Mouse (Mus musculus) brain, embryonic 14.5 days (tissue): ENCODE results near the gene Dmrt1. TPM values are rescaled to one million over a fixed set of nuclear protein-coding genes. Genes with fewer than 3 reads are reported as not detected.

Experiments used
- DNase-seq: peaks from one replicate; pipeline ENCODE4 v3.0.0-alpha.2; 2011; ENCODE audit warnings: low read depth
- CTCF ChIP-seq: fragments of 200-500 bp; IDR thresholded peaks from 2 replicates; pipeline ENCODE4 v1.5.1; 2012; ENCODE audit warnings: inconsistent platforms, mild to moderate bottlenecking, moderate library complexity, borderline replicate concordance; ENCODE audit not compliant: insufficient read depth, insufficient read length; ENCODE audit errors: extremely low read depth
- POLR2A ChIP-seq: fragments of 200-500 bp; IDR thresholded peaks from 2 replicates; pipeline ENCODE4 v1.6.1; 2012; ENCODE audit warnings: mild to moderate bottlenecking, inconsistent platforms, borderline replicate concordance; ENCODE audit not compliant: poor library complexity, insufficient read depth, insufficient read length, severe bottlenecking; ENCODE audit errors: extremely low read depth
- polyA plus RNA-seq: library from polyadenylated mRNA; depleted of rRNA; stranded (reverse); fragments of >200 nt; gene quantifications from 2 replicates; pipeline ENCODE4 v1.2.3, GENCODE M21; 2012

Gene Dmrt1
- polyA plus RNA-seq, 1 experiment: 0.05 TPM

- TF ChIP-seq CTCF (no peak), POLR2A (no peak)
- DNase-seq: no peak
These were observed 540 bp upstream of the Dmrt1 start for GRCm38 (mm10) chr19:25504878-25505277.

GRCm38 (mm10) chr19:25506616-25507015, 1.2 kb downstream of the Dmrt1 start:
- no peak for TF ChIP-seq CTCF
- no peak for TF ChIP-seq POLR2A
- peak; percentile 26 for DNase-seq

- no peak for TF ChIP-seq CTCF
- TF ChIP-seq POLR2A: no peak
- DNase-seq: no peak
These were observed 9.6 kb downstream of the Dmrt1 start for GRCm38 (mm10) chr19:25514986-25515530.

- TF ChIP-seq POLR2A: no peak
- TF ChIP-seq CTCF: no peak
These were observed 18.7 kb downstream of the Dmrt1 start for GRCm38 (mm10) chr19:25524156-25524555.

GRCm38 (mm10) chr19:25525726-25526125, 20.3 kb downstream of the Dmrt1 start:
- TF ChIP-seq POLR2A (no peak), CTCF (no peak)
- no peak for DNase-seq

More at GRCm38 (mm10) chr19:25524156-25524555, 18.7 kb downstream of the Dmrt1 start:
- no peak for DNase-seq

- no peak for TF ChIP-seq POLR2A
- TF ChIP-seq CTCF: no peak
- peak; percentile 42 for DNase-seq
These were observed 24.3 kb downstream of the Dmrt1 start for GRCm38 (mm10) chr19:25529673-25530072.

- peak; percentile 81 for DNase-seq
- no peak for TF ChIP-seq POLR2A
- TF ChIP-seq CTCF: peak; percentile 79
These were observed 40.4 kb downstream of the Dmrt1 start for GRCm38 (mm10) chr19:25545714-25546340.

GRCm38 (mm10) chr19:25547086-25547643, 41.7 kb downstream of the Dmrt1 start:
- TF ChIP-seq POLR2A: no peak
- no peak for TF ChIP-seq CTCF
- no peak for DNase-seq

- DNase-seq: no peak
- TF ChIP-seq CTCF (no peak), POLR2A (no peak)
These were observed 44.9 kb downstream of the Dmrt1 start for GRCm38 (mm10) chr19:25550346-25550745.

- TF ChIP-seq POLR2A: no peak
- no peak for TF ChIP-seq CTCF
- no peak for DNase-seq
These were observed 45.6 kb downstream of the Dmrt1 start for GRCm38 (mm10) chr19:25551053-25551452.

GRCm38 (mm10) chr19:25564430-25564829, 59.0 kb downstream of the Dmrt1 start:
- no peak for DNase-seq
- TF ChIP-seq CTCF: no peak
- no peak for TF ChIP-seq POLR2A

- TF ChIP-seq POLR2A: no peak
- TF ChIP-seq CTCF: no peak
- no peak for DNase-seq
These were observed 64.4 kb downstream of the Dmrt1 start for GRCm38 (mm10) chr19:25569778-25570177.
